Mouse (Mus musculus) brain, adult 2 months (tissue): ENCODE results near the gene Fbxo42.

Source experiments
- DNase-seq: peaks from one replicate; pipeline ENCODE4 v3.0.0; 2011; ENCODE audit warnings: low read depth, low spot score

The Fbxo42 gene

GRCm38 (mm10) chr4:141219583-141220213, 72.0 kb downstream of the Fbxo42 start:
- DNase-seq, result peak; percentile 40

- no peak for DNase-seq
Observed at GRCm38 (mm10) chr4:141221848-141222247, 74.1 kb downstream of the Fbxo42 start.

GRCm38 (mm10) chr4:141222752-141223151, 75.0 kb downstream of the Fbxo42 start:
- DNase-seq, result no peak

DNA sequence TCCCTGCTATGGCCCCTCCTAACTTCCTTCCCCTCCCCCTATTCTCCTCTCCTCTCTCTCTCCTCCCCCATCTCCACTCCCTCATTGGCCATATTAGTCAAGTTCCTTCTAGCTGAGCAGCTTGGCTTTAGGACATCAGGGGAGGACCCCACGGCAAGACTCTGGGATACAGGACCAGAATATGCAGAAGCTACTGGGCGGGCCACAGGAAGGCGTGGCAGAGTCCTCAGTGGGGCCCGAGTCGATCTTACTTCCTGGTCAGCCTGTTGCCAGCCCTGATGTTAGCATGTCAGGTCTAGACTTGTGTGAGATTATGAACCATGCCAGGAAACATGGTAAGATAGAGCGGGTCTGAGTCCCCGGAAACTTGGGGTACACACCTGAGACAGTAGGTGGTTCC, 81.0 kb downstream of the Fbxo42 start:
- no peak for DNase-seq

- DNase-seq, result no peak
Observed at GRCm38 (mm10) chr4:141233196-141233595, 85.5 kb downstream of the Fbxo42 start.

GRCm38 (mm10) chr4:141235537-141236111, 87.9 kb downstream of the Fbxo42 start:
- no peak for DNase-seq

DNA sequence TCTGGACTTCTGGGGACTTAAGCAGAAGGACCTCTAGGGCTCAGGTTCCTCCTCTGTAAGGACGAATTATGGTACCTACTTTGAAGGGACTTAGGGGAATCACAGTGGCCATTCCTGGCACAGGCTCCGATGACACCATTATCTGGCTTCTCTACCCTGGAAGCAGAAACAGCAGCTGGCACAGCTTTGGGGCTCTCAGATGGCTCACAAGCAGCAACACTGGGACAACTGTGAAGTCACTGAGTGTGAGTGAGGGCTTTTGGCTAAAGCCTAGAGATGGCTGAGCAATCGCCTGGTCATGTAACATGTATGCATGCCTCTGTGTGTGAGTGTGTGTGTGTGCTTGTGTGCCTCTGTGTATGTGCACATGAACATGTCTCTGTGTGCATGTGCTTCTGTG, 89.1 kb downstream of the Fbxo42 start:
- peak; percentile 79 for DNase-seq

DNA sequence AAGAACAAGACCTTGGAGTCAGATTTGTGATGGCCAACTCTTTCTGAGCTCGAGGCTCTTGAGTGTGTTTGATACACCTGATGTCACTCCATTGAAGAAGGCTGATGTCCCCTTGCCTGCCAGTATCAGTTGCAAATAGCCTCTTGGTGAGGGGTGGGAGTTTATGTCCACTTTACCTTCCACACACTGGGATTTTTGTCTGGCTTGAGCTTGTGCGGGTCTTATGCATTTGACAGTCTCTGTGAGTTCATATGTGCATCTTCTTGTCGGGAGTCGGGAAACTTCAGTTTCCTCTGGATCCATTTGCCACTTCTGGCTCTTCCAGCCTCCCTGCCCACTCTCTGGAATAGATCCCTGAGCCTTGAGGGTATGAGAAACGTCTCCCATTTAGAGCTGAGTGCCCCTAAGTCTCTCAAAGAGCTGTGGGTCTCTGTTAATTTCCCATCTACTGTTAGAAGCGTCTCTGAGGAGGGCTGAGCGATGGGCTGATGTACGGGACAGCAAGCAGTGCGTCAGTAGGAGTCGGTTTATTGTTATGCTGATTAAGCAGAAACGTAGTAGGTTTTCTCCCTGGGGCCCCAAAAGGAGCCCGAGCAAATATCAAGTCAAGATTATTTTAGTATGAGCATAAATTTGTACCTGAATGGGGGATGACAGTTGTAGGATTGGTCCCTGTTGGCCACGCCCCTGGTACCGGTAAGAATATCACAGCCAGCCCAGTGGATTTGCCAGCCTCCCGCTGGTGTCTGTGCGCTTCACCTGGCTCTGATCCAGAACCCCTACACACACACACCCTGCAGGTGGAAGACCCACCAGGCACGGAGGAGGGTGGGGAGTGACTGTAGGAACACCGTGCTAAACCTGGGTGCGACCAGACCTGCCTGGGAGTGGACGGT, 91.0 kb downstream of the Fbxo42 start:
- DNase-seq, result no peak

GRCm38 (mm10) chr4:141239388-141240125, 91.8 kb downstream of the Fbxo42 start, which contains the start of gene Arhgef19:
Arhgef19 (plus strand) TSS chr4:141239499.
- DNase-seq, result peak; percentile 75

GRCm38 (mm10) chr4:141240617-141241016, 92.9 kb downstream of the Fbxo42 start:
- DNase-seq, result no peak

DNA sequence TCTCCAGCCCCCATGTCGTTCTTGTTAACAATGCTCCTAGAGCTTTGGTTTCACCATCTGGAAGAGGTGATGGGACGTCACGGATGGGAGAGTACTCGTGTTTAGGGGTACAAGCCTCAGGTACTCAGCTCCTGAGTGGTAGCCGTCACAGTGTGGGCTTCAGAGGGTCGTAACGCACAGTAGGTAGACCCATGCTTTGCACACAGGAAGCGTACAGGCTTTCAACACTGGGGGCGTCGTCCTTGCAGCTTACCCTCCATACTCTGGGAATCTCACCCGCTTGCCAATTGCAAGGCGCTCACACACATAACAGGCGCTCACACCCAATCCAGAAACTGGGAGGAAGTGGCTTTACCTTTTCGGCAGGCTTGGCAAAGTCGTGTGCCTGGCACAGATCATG, 94.1 kb downstream of the Fbxo42 start:
- no peak for DNase-seq

GRCm38 (mm10) chr4:141242651-141243241, 95.0 kb downstream of the Fbxo42 start:
- no peak for DNase-seq

- no peak for DNase-seq
Observed at GRCm38 (mm10) chr4:141243636-141244035, 95.9 kb downstream of the Fbxo42 start.

DNA sequence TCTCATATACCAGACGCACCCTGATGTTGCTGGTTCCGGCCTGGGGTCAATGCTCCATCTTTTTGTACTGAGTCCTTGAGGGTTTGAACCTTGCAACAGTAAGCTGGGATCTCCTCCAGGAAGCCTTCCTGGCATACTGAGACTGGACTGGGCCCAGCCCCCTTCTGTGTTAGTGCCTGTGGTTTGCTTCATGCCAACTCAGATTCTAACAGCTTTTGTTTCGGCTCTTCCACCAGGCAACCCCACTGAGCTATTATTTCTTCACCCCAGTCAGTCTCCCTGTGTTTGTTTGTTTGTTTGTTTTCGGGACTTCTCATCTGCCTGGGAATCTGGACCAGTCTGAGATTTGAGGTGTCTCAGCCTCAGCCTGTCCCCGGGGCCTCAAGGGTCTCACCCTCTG, 96.7 kb downstream of the Fbxo42 start:
- DNase-seq, result peak; percentile 59

DNA sequence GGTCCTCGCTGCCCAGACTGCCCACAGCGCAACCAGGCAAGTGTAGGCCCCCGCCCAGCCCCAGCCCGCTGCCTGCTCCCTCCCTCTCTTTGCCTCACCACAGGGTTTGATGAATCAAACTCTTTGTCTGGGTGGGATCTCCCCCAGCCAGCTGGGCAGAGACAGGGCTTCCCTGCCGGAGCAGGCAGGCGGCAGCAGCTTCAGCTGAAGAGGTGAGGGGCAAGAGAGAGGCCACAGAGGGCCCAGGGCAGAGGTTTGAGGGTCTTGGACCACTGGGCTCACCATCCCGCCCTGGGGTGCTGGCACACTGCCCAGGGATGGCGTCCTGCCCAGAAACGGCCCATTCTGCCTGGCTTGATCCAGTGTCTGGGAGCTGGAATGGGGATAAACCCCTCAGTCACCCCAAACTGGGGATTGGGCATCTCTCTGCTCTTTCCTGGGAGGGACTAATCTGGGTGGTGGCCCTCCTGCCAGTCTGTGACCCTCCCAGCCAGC, 97.3 kb downstream of the Fbxo42 start:
- peak; percentile 72 for DNase-seq

DNA sequence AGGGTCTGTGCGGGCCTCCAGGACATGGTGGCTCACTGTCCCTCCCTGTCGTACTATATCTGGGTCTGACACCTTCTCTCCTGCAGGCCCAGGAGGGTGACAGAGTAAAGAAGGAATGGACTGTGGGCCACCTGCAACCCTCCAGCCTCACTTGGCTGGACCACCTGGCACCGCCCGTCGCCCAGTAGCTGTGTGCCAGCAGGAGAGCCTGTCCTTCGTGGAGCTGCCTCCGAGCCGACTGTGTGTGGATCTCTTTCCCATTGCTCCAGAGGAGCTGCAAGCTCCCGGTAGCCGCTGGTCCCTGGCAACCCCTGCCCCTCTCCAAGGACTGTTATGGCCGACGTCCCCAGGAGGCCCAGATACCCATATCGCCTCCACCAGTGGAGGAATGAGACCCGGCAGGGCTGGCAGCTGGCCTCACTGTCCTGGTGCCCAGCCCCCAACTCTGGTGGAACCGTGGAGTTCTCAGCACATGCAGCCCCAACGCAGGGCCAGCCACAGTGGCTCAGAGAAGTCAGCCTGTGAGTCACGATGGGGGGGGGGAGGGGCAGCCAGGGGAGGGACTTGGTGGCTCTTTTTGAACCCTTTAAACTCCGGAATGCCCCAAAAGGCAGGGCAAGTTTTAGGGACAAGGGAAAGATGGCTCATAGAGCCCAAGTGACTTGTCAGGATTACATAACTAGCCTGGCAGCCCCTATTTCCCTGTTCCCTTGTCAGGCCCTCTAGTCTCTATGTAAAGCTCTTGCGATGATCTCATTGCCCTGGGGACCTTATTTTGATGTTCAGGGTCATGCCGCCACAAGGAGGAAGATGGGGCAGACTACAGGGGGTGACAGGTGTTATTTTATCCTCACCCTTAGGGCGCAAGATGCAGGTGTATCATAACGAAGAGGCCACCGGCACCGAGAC, 98.6 kb downstream of the Fbxo42 start:
- no peak for DNase-seq

- DNase-seq, result no peak
Observed at GRCm38 (mm10) chr4:141246998-141247350, 99.3 kb downstream of the Fbxo42 start.

DNA sequence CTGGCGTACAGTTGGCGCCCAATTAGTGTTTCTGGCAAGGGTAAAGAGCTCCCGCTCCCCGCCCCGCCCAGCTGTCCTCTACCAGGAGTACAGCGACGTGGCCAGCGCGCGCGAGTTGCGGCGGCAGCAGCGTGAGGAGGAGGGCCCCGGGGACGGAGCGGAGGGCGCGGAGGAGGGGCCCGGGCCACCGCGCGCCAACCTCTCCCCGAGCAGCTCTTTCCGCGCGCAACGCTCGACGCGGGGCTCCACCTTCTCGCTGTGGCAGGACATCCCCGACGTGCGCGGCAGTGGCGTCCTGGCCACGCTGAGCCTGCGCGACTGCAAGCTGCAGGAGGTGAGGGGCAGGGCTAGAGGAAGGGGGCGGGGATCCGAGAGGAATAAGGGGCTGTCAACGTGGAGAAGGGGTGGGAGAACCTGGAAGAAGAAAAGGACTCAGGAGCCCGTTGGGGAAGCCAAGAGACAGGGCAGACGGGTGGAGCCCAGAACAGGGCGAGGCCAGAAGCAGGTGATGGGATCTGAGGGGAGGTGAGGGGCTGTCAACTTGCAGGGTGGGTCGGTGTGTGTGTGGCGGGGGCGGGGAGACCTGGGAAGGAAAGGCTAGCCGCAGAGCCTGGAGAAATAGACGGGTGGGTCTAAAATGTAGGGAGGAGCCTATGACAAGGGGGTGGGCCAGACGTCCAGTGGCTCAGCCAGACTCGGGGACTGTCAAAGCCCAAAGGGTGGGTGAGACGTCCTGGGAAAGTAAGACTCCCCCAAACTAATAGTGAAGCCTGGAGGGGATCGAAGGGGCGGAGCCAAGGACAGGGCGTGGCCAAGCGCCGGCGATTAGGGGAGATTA, 100.3 kb downstream of the Fbxo42 start:
- DNase-seq, result no peak

- DNase-seq, result no peak
Observed at GRCm38 (mm10) chr4:141248614-141248978, 100.9 kb downstream of the Fbxo42 start.
